Mouse (Mus musculus): ENCODE results near the gene Zfp141.

The Zfp141 gene
- long read RNA-seq, experiment 1, full-length matches to known transcripts: 3 of 6 reads
- long read RNA-seq, experiment 1, partial matches to known transcripts: 0 of 6 reads
- long read RNA-seq, experiment 1, other reads (novel, unspliced or antisense): 3 of 6 reads
- long read RNA-seq, experiment 2, partial matches to known transcripts: 0 of 2 reads
- long read RNA-seq, experiment 2, other reads (novel, unspliced or antisense): 2 of 2 reads

DNA sequence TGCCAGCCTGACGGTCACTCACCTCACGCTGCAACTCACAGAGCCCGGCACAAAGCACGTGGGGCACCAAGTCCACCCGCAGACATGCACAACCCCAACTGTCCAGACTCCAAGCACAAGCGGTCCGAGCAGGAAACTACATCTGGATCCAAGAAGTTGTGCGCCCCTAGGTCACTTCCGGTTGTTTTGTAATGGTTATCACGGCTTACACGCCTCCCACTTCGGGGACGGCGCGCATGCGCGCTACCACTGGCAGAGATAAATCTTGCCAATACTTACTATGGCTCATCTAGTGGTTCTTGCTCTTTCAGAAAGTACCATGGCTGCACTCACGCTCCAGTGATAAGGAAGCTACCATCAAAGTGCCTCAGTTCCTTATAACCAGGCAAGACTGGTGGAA is at the start of gene Zfp141:
Zfp141 (minus strand) TSS at position 153 of the 400 bp plus-strand sequence.
- intact Hi-C loops (cut with DNase I): loop anchor here (10.0 kb wide), 1 partner anchor 901 kb away; no protein-coding TSS in a partner anchor

DNA sequence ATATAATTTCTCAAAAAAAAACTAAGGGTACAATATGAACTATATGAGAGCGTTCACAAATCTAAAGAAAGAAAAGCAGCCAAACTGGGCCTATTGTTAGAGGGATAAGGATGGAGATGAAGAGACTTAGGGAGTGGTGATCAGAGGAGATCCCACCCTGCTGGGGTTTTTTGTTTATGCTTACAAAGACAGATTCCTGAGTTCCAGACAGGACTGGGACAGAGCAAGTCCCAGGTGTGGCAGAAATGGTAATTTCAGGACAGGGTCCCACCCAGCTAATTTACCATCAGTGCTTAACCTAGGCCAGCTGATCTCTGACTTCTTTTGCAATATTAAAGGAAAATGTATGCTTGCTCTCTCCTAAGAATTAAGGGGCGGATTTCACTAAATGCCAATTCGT is 46.2 kb upstream of the Zfp141 start:
- intact Hi-C loops (cut with DNase I): no loop called here

DNA sequence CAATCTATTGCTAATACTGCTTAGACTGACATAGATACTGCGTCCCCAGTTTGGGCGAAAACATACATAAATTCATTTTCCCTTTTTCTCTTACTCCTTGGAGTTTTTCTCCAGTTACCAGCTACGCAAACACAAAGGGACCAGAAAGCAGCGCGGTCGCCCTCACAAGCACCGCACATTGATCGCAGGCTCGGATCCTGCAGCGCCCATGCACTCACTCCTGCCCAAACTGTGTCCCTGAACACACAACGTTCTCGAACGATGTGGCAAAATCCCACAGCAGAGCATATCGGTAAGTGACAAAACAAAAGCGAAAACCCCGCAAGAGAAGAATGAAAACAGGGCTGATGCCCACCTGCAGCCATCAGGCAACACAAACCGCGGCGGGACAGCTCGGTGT is 354 bp downstream of the Zfp141 start:
- intact Hi-C loops (cut with DNase I): loop anchor here (10.0 kb wide), 1 partner anchor 900 kb away; no protein-coding TSS in a partner anchor

DNA sequence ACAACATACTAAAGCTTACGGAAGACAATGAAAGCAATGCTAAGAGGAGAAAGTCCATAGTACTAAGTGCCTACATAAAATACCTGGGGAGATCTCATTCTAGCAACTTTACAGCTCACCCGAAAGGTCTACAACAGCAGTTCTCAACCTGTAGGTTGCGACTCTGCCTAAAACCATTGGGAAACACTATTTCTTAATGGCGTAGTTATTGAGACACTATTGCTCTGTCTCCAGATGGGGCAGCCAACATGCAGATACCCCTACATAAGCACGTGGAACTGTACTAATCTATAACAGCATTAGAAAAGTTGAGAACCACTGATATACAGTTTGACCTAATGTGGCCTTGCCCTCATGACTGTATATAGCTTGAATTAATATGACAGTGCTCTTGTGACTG is 7.3 kb downstream of the Zfp141 start:
- intact Hi-C loops (cut with DNase I): no loop called here

DNA sequence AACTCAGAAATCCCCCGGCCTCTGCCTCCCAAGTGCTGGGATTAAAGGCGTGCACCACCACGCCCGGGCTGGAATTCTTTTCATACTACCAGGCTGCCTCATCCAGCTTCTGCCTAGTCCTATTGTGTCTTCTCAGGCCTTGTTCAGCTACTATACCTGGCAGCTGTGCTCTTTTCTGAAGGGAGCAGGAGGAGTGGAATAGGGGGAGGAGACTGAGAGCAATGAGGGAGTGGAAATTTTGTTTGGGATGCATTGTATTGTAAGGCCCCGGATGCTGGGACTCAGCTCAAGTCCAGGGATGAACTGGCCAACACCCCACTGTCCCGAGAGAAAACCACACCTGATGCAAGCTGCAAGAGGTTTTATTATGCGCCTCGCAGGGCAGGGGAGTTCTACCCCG is 8.2 kb downstream of the Zfp141 start:
- intact Hi-C loops (cut with DNase I): no loop called here

DNA sequence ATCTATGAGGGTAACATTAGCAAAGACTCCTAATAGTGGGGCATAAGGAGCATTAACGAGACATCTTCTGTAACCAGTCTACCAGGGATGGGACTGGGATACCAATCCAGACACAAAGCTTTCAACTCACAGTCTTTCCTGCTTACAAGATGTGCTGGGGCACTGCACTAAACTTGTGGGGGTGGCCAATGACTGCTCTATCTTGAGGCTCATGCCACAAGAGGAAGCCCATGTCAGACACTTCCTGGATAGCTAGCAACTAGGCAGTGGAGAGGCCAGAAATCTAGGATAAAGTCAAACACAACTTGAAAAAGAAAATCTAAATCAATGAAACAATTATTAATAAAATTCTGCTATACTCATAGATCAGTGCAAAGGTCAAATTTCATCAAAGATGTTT is 9.3 kb downstream of the Zfp141 start:
- intact Hi-C loops (cut with DNase I): no loop called here

DNA sequence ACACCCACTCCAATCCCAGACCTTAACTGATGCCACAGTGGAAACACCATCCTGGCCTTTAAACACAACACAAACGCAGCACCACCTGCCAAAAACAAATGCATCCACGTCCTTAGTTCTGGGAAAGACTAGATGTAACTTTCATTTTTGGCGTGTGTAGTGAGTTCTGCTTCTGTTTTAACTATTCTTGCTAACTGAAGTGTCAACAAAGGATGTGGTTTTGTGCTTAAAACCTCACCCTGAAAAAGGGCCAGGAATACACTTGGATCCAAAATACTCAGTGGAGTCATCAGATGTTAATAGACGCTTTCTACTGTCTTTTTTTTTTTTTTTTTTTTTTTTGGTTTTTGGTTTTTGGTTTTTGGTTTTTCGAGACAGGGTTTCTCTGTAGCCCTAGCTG is 14.7 kb downstream of the Zfp141 start:
- intact Hi-C loops (cut with DNase I): no loop called here

DNA sequence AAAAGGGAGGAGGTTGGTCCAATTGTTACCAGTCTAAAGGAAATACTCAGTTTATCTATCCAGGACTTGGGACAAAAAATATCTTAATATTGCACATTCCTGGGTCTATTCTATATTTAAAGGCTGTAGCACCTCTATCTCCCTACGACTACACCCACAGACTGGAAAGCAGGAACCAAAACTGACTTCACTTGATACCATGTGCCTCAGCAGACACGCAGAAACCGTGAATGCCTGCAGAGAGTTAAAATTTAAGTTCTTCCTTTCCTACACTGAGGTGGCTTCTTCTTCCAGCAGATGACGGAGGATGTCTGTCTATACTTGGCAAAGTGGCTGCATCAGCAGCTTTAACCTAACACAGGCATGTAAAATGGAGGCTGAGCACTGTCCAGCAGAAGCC is 15.2 kb downstream of the Zfp141 start:
- intact Hi-C loops (cut with DNase I): no loop called here

DNA sequence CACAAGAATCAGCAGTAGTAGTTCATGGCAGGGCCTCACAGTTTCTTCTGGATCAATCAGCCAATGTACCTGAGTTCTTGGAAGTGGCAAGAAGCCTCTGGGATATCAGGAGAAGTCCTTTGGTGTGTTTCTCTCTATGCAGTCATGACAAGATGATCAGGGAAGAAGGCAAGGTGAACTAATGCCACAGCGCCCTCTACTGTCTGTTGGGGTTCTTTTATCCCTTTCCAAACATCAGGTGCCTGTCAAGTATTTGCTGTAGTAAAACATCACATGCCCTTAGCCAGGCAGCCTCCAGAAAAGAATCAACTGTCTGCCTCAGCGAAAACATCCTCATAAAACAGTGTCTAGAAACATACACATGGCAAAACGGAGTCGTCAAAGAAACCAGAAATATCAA is 50.9 kb downstream of the Zfp141 start:
- intact Hi-C loops (cut with DNase I): no loop called here

DNA sequence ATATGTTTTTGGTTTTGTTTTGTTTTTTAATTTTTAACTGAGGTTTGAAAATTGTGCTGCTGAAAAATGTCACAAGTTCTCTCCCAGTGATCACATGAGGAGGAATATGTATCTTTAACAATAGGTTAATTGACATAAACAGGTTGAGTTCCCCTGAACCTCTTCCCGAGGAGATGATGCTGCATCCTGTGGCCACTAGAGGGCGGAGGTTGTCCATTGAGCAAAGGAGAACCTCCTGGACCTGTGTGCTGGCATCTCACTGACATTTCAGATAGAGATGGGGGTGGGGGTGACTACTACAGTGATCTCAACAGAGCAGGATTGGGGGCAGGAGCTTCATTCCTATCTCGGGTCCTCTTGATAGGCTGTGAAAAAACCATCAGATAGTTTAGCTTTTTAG is 54.9 kb downstream of the Zfp141 start:
- intact Hi-C loops (cut with DNase I): no loop called here

DNA sequence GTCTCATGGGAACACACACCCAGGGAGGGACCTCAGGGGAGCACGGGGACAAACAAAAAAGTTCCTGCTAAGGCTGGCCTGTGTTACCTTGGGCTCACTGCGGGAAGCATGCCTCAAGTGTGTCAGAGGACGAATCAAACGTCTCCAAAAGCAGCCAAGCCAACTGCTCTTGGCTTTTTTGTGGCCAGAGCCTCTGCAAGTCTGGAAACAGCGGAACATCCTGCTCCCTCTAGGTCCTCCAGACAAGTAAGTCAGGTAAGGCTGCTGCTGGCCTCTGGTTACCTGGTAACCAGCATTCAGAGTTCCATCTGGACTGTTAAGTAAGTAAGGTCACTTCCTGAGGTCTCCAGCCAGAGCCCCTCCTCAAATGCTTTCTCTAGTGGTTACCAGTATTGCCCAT is 57.7 kb downstream of the Zfp141 start, which contains the start of gene 4933421I07Rik:
4933421I07Rik (minus strand) TSS at position 271 of the 400 bp plus-strand sequence.
- intact Hi-C loops (cut with DNase I): no loop called here

DNA sequence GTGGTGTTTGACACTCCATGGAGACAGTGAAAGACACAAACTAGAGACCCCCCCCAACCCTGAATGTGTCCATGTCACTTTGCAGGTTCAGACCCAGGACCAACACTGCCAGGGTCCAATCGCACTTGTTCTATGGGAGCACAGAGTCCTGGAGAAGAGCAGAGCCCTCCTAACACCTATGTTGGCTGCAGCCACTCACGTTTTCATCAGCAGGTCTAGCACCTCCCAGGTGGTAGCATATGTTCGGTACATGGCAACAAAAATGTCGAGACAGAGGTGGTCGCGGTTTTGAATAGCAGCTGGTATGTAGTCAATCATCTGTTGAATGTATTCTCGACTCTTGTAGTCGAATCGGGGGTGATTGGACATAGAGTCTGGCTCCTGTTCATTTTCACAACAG is 58.2 kb downstream of the Zfp141 start:
- intact Hi-C loops (cut with DNase I): no loop called here
